Mouse (Mus musculus) cerebellum, postnatal 36 days (tissue): ENCODE data around the gene Gm4884.
"Not testable (repeated sequence)": the region's sequence is repeated elsewhere in the genome, so short reads cannot be mapped to it uniquely, and the experiment has no call there.

ENCODE experiments used
- DNase-seq, 2 experiments: peaks; one replicate each; pipeline ENCODE4 v3.0.0; 2021 to 2022; ENCODE audit warnings: mixed read lengths in 2 of 2

The Gm4884 gene

GRCm38 (mm10) chr7:41032419-41032818, at the start of gene Gm4884:
TSS of gene Gm4884 (plus strand) at chr7:41032719.
- not testable (repeated sequence) for DNase-seq

- no peak for DNase-seq
These were observed 45.3 kb upstream of the Gm4884 start, which contains the start of gene 4930433I11Rik for GRCm38 (mm10) chr7:40987243-40987642. TSS of gene 4930433I11Rik (plus strand) at chr7:40987543.

- DNase-seq = not testable (repeated sequence)
These were observed 11.5 kb downstream of the Gm4884 start for GRCm38 (mm10) chr7:41044058-41044457.
